Mouse (Mus musculus) heart, embryonic 14.5 days (tissue): ENCODE measurements around the gene Klhl3. TPM values are rescaled to one million over a fixed set of nuclear protein-coding genes. Genes with fewer than 3 reads are reported as not detected.

Experiments
- ATAC-seq: fragments of 200-750 bp; cut with Nextera tagmentation; 2 replicates; pipeline ENCODE4 v1.8.0; 2017; ENCODE audit warnings: low read depth, moderate TSS enrichment; ENCODE audit not compliant: insufficient number of reproducible peaks, insufficient read depth, low FRiP score
- H3K27ac ChIP-seq, 2 experiments: fragments of 200-500 bp in 1 of 2; fragments of 300-500 bp in 1 of 2; sonication (generic) in 1 of 2; replicated peaks in 1 of 2; 2 replicates each; pipeline ENCODE4 v1.5.1; 2012 to 2014; ENCODE audit warnings: low read depth in 2 of 2, low read length in 2 of 2, control low read depth in 1 of 2, mild to moderate bottlenecking in 1 of 2, mixed read lengths in 1 of 2; ENCODE audit not compliant: control insufficient read depth in 1 of 2, insufficient read depth in 1 of 2
- H3K27me3 ChIP-seq: fragments of 300-500 bp; sonication (generic); 2 replicates; pipeline ENCODE4 v1.6.1; 2014; ENCODE audit warnings: mild to moderate bottlenecking, low read length, control low read depth; ENCODE audit not compliant: control insufficient read depth, insufficient read depth
- H3K36me3 ChIP-seq: fragments of 300-500 bp; sonication (generic); 2 replicates; pipeline ENCODE4 v1.6.1; 2014; ENCODE audit warnings: mild to moderate bottlenecking, control low read depth, low read length, mixed read lengths; ENCODE audit not compliant: control insufficient read depth, insufficient read depth
- H3K4me1 ChIP-seq, 2 experiments: fragments of 200-500 bp in 1 of 2; fragments of 300-500 bp in 1 of 2; sonication (generic) in 1 of 2; 2 replicates each; pipeline ENCODE4 v1.6.1; 2012 to 2014; ENCODE audit warnings: low read length in 2 of 2, control low read depth in 1 of 2, mixed read lengths in 1 of 2; ENCODE audit not compliant: control insufficient read depth in 2 of 2, insufficient read depth in 2 of 2
- H3K4me2 ChIP-seq: fragments of 300-500 bp; sonication (generic); 2 replicates; pipeline ENCODE4 v1.6.1; 2014; ENCODE audit warnings: mild to moderate bottlenecking, low read length
- H3K4me3 ChIP-seq, 2 experiments: fragments of 200-500 bp in 1 of 2; fragments of 300-500 bp in 1 of 2; sonication (generic) in 1 of 2; 2 replicates each; pipeline ENCODE4 v1.5.1; 2012 to 2014; ENCODE audit warnings: low read length in 2 of 2, mild to moderate bottlenecking in 2 of 2, control low read depth in 1 of 2, low read depth in 1 of 2, moderate library complexity in 1 of 2; ENCODE audit not compliant: control insufficient read depth in 1 of 2, insufficient read depth in 1 of 2
- H3K9ac ChIP-seq: fragments of 300-500 bp; sonication (generic); 2 replicates; pipeline ENCODE4 v1.6.1; 2014; ENCODE audit warnings: mild to moderate bottlenecking, low read length
- H3K9me3 ChIP-seq: fragments of 300-500 bp; sonication (generic); 2 replicates; pipeline ENCODE4 v1.6.1; 2016; ENCODE audit warnings: low read length, control low read depth; ENCODE audit not compliant: control insufficient read depth
- WGBS: fragments of 180-500 bp; shearing (Covaris S2); extraction: QIAGEN DNeasy Blood & Tissue Kit; methylation state at CpG from one replicate; pipeline ENCODE4 v1.1.7; 2014; 5-methylcytosine and 5-hydroxymethylcytosine counted together
- polyA plus RNA-seq: library from polyadenylated mRNA; unstranded; fragments of >200 nt; fragmentation: Nextera tagmentation; extraction: Ambion mirVana; gene quantifications from 2 replicates; pipeline ENCODE4 v1.2.1, GENCODE M21; 2014

The Klhl3 gene
- polyA plus RNA-seq, 1 experiment from 2014 or later: 6.9 TPM

GRCm38 (mm10) chr13:58065316-58065715 is 48.1 kb downstream of the Klhl3 start:
- Histone ChIP-seq H3K4me2 (no peak overlapping the region), H3K9ac (no peak overlapping the region), H3K36me3 (peaks cover 25% of the 10 kb centered on the region), H3K9me3 (no peaks in the 10 kb centered on the region), H3K27me3 (no peaks in the 10 kb centered on the region), H3K4me3 (no peak overlapping the region), H3K27ac (no peak overlapping the region; a peak in 1 of 4 replicates), H3K4me1 (peaks cover 23 to 25% of the 10 kb centered on the region in 2 experiments)
- no peak for ATAC-seq
- WGBS: 73% methylated on average over 5 of the region's 5 CpGs

DNA sequence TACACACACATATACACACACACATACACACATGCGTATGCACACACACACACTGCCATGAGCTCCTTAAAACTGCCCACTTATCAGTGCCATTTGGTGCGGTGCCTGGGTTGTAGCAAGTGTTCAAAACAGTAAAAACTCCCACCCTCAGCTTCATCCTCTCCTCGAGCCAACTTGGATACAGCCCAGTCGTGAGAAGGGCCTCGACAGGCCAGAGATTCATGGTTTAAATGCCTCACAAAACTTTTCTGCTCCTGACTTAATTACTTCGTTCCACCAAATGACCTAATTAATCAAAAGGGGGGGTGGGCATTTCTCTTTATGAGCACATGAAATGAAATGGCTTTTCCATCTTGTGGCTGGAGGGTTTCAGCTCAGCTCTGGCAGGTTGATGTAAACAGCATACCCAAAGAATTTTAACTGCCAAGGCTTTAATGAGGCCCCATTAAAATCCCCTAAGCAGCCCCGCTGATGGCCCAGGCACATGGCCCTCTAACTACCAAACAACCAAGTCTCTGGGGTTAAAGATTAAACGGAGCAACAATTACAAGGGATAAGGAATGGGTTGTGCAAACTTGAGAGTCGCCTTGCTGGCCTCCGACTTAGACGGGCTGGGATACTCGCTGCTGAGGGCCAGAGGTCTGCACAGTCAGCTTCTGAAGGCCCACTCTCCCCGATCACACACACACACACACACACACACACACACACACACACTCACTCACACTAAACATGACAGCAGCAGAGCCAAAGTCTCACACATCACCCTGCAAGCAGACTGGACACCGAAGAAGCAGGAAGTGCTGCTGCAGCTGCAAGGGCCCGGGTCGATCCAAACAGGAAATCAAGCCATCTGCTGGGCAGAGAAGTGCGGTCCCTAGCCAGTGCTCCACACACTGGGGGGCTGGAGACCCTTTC is 55.2 kb downstream of the Klhl3 start:
- Histone ChIP-seq H3K4me1 (peaks cover 0 to 3% of the 10 kb centered on the region in 2 experiments; a peak in 1 of 4 replicates), H3K4me2 (no peak overlapping the region), H3K27me3 (no peaks in the 10 kb centered on the region), H3K4me3 (no peak overlapping the region), H3K9ac (no peak overlapping the region), H3K36me3 (peaks cover 21% of the 10 kb centered on the region), H3K9me3 (peaks cover 4% of the 10 kb centered on the region; the same call in 1 of the 2 replicates), H3K27ac (peak overlapping the region; percentile 49 to 57; a peak in 3 of 4 replicates)
- ATAC-seq: 0 out of 2 replicates have a peak, but pooled peaks have one; percentile 59
- WGBS: 54% methylated on average over 17 of the region's 17 CpGs

DNA sequence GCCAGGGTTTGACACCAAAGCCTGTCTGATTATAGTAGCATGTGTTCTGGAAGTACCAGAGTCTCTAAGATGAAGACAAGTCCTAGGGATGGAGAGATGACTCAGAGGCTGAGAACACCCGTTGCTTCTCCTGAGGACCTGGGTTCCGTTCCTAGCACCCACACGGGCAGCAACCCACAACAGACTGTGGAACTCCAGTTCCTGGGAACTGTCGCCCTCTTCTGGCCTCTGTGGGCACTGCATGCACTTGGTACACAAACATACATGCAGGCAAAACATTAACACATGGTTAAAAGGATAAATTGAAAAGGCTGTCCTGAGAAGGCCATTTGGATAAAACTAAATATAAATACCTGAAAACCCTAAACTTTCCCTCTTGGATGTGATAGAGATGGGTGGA is 56.8 kb downstream of the Klhl3 start:
- Histone ChIP-seq H3K27me3 (no peaks in the 10 kb centered on the region), H3K9ac (no peak overlapping the region), H3K27ac (no peak overlapping the region), H3K4me1 (peaks cover 0 to 3% of the 10 kb centered on the region in 2 experiments; a peak in 1 of 4 replicates), H3K9me3 (peaks cover 6% of the 10 kb centered on the region; the same call in 1 of the 2 replicates), H3K4me3 (no peak overlapping the region), H3K36me3 (peaks cover 6% of the 10 kb centered on the region), H3K4me2 (no peak overlapping the region)
- ATAC-seq: no peak
- WGBS: 73% methylated on average over 4 of the region's 4 CpGs

- Histone ChIP-seq H3K9ac (no peak overlapping the region), H3K4me2 (no peak overlapping the region), H3K27me3 (no peaks in the 10 kb centered on the region), H3K4me1 (peaks cover 0 to 3% of the 10 kb centered on the region in 2 experiments; a peak in 1 of 4 replicates), H3K27ac (no peak overlapping the region), H3K36me3 (no peaks in the 10 kb centered on the region), H3K9me3 (peaks cover 6% of the 10 kb centered on the region; the same call in 1 of the 2 replicates), H3K4me3 (no peak overlapping the region)
- ATAC-seq: no peak
- 86% methylated on average over 4 of the region's 4 CpGs for WGBS
Measured at GRCm38 (mm10) chr13:58053628-58054027, 59.8 kb downstream of the Klhl3 start.

- no peaks in the 10 kb centered on the region for H3K27me3 ChIP-seq
- H3K9ac ChIP-seq: no peak overlapping the region
- no peak overlapping the region for H3K27ac ChIP-seq
- no peak overlapping the region for H3K4me2 ChIP-seq
- WGBS: 82% methylated on average over 10 of the region's 10 CpGs
- H3K4me1 ChIP-seq: no peaks in the 10 kb centered on the region
- H3K9me3 ChIP-seq: peaks cover 7% of the 10 kb centered on the region; the same call in 1 of the 2 replicates
- H3K36me3 ChIP-seq: no peaks in the 10 kb centered on the region
- no peak for ATAC-seq
- no peak overlapping the region for H3K4me3 ChIP-seq
Measured at GRCm38 (mm10) chr13:58051654-58052053, 61.7 kb downstream of the Klhl3 start.

DNA sequence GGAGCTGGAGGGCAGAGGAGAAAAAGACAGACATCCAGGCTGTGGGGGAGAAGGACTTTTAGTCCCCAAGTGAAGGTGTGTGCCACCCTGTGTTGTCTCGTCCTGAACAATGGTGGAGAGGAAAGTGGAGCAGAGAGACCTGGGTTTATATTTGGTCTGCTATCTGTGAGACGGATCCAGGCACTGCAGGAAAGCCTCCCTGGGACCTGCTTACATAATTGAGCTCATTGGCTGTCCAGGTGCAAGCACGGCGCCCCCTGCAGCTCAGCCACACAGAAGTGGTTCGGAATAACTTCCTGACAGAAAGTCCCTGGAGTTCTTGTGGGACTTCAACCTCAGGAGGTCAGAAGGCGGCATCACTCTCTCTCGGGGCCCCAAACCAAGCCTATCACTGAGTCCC is 62.1 kb downstream of the Klhl3 start:
- Histone ChIP-seq H3K4me1 (no peaks in the 10 kb centered on the region), H3K9me3 (0 out of 2 replicates have a peak, but pooled peaks cover 7% of the 10 kb centered on the region), H3K27ac (no peak overlapping the region), H3K4me3 (no peak overlapping the region), H3K27me3 (no peaks in the 10 kb centered on the region), H3K36me3 (no peaks in the 10 kb centered on the region), H3K4me2 (no peak overlapping the region), H3K9ac (no peak overlapping the region)
- 46% methylated on average over 7 of the region's 7 CpGs for WGBS
- ATAC-seq: no peak

DNA sequence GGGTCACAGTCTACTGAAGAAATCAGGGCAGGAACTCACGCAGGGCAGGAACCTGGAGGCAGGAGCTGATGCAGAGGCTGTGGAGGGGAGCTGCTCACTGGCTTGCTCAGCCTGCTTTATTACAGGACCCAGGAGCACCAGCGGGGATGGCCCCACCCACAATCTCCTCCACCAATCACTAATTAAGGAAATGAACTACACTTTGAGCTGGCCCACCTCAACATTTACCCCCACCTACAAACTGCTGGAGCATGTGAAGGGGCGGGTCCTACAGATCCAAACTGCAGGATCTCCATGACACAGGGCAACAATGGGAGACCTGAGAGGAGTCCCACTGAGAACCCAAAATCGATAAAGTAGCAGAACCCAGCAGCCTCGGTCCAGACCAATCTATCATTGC is 64.3 kb downstream of the Klhl3 start:
- H3K27me3 ChIP-seq: no peaks in the 10 kb centered on the region
- 0 out of 2 replicates have a peak, but pooled peaks cover 7% of the 10 kb centered on the region for H3K9me3 ChIP-seq
- H3K36me3 ChIP-seq: no peaks in the 10 kb centered on the region; the same call in 1 of the 2 replicates
- ATAC-seq: no peak
- 66% methylated on average over 5 of the region's 5 CpGs for WGBS
- no peak overlapping the region for H3K27ac ChIP-seq
- H3K4me1 ChIP-seq: no peaks in the 10 kb centered on the region
- no peak overlapping the region for H3K4me3 ChIP-seq
- H3K4me2 ChIP-seq: no peak overlapping the region
- H3K9ac ChIP-seq: no peak overlapping the region
